Mouse (Mus musculus) ES-E14 (cell line): ENCODE measurements at regions not wholly inside any gene's neighbourhood (a gene's known extent, or its start where the extent isn't known, plus 50 kb on each side); places are given as distances from the start of the nearest gene placed in this dataset.
A peak's percentile ranks its signal among the peaks of the same experiment; 100 is the strongest.

Experiments used
- DNase-seq: peaks from one replicate; pipeline ENCODE4 v3.0.0-alpha.2; 2013; ENCODE audit warnings: low read depth, low spot score
- H3K27ac ChIP-seq: 2 replicates; pipeline ENCODE4 v1.5.1; 2012; ENCODE audit warnings: low read depth, mild to moderate bottlenecking, low read length, moderate library complexity, mixed read lengths; ENCODE audit not compliant: poor library complexity, insufficient read depth, severe bottlenecking
- H3K36me3 ChIP-seq: 2 replicates; pipeline ENCODE4 v1.6.1; 2012; ENCODE audit warnings: mild to moderate bottlenecking, low read length, moderate library complexity, mixed read lengths; ENCODE audit not compliant: control insufficient read depth, poor library complexity, insufficient read depth, severe bottlenecking
- H3K4me1 ChIP-seq, 2 experiments: fragments of 150-350 bp in 1 of 2; sonication (generic) in 1 of 2; 2 replicates each; pipeline ENCODE4 v1.6.1; 2012; ENCODE audit warnings: low read length in 2 of 2, mild to moderate bottlenecking in 1 of 2, mixed read lengths in 1 of 2; ENCODE audit not compliant: control insufficient read depth in 2 of 2, insufficient read depth in 2 of 2, poor library complexity in 1 of 2
- H3K4me3 ChIP-seq, 2 experiments: fragments of 150-350 bp in 1 of 2; sonication (generic) in 1 of 2; 2 replicates each; pipeline ENCODE4 v1.5.1; 2012; ENCODE audit warnings: low read length in 2 of 2, low read depth in 1 of 2, mild to moderate bottlenecking in 1 of 2, mixed read lengths in 1 of 2; ENCODE audit not compliant: insufficient read depth in 1 of 2, poor library complexity in 1 of 2, severe bottlenecking in 1 of 2
- H3K9ac ChIP-seq: 2 replicates; pipeline ENCODE4 v1.6.1; 2012; ENCODE audit warnings: low read depth, mild to moderate bottlenecking, low read length, mixed read lengths; ENCODE audit not compliant: poor library complexity, insufficient read depth, severe bottlenecking
- H3K9me3 ChIP-seq: fragments of 150-350 bp; sonication (generic); 2 replicates; pipeline ENCODE4 v1.6.1; 2012; ENCODE audit warnings: low read depth, mild to moderate bottlenecking, low read length; ENCODE audit not compliant: control insufficient read depth, insufficient read depth
- CHD2 ChIP-seq: IDR thresholded peaks from 2 replicates; pipeline ENCODE4 v1.6.1; 2014; ENCODE audit warnings: mild to moderate bottlenecking, low read depth, low read length, inconsistent platforms
- HCFC1 ChIP-seq: IDR thresholded peaks from 2 replicates; pipeline ENCODE4 v1.6.1; 2012; ENCODE audit warnings: low read length, inconsistent platforms, borderline replicate concordance; ENCODE audit not compliant: insufficient read depth
- MAFK ChIP-seq: IDR thresholded peaks from 2 replicates; pipeline ENCODE4 v1.6.1; 2014; ENCODE audit warnings: mild to moderate bottlenecking, low read depth, low read length, inconsistent platforms; ENCODE audit not compliant: insufficient read depth
- ZC3H11A ChIP-seq: IDR thresholded peaks from 2 replicates; pipeline ENCODE4 v1.6.1; 2012; ENCODE audit warnings: low read depth, mild to moderate bottlenecking, inconsistent platforms, low read length, borderline replicate concordance
- ZNF384 ChIP-seq: IDR thresholded peaks from 2 replicates; pipeline ENCODE4 v1.6.1; 2012; ENCODE audit warnings: low read depth, low read length, inconsistent platforms
- in situ Hi-C, 2 experiments: fragments of 600-800 bp; cut with MboI; formaldehyde crosslinking; loops; one replicate each; pipeline ENCODE4 v1.15.1; 2025; ENCODE audit warnings: low sequenced_read_pairs in 2 of 2, inconsistent platforms in 1 of 2; ENCODE audit not compliant: unreplicated experiment in 2 of 2

DNA sequence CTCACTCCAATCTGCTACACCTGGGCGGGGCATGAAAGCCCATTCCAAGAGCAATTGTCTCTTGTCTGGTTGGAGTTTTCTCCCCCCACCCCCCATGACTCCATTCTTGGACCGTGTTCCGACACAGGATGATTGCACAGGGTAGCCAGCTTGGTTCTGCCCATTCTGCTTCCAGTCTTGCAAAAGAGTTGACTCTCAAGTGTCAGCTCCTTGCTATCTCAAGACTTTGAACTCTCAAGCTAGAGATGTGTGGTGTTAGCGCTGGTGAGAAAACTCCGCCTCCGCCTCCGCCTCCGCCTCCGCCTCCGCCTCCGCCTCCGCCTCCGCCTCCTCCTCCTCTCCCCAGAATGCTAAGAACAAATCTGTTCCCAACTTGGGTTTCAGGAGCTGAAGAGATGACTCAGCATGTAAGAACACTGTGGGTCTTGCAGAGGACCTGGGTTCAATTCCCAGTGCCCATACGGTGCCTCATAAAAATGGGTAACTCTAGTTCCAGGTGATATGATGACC is 135.1 kb downstream of the Bcat1 start:
- no peak overlapping the region for H3K9ac ChIP-seq
- H3K36me3 ChIP-seq: no peaks in the 10 kb centered on the region
- H3K27ac ChIP-seq: no peak overlapping the region
- no peak for TF ChIP-seq CHD2
- TF ChIP-seq MAFK: peak; percentile 59; the same call in 1 of the 2 replicates
- TF ChIP-seq HCFC1: no peak
- TF ChIP-seq ZNF384: no peak
- no peak for TF ChIP-seq ZC3H11A
- peak overlapping the region in 1 of 2 experiments; percentile 54; a peak in 2 of 4 replicates for H3K4me3 ChIP-seq
- in situ Hi-C loops: no loop called here
- H3K9me3 ChIP-seq: no peaks in the 10 kb centered on the region
- H3K4me1 ChIP-seq: peaks cover 2 to 5% of the 10 kb centered on the region in 2 experiments; a peak in 1 of 4 replicates
- no peak for DNase-seq

DNA sequence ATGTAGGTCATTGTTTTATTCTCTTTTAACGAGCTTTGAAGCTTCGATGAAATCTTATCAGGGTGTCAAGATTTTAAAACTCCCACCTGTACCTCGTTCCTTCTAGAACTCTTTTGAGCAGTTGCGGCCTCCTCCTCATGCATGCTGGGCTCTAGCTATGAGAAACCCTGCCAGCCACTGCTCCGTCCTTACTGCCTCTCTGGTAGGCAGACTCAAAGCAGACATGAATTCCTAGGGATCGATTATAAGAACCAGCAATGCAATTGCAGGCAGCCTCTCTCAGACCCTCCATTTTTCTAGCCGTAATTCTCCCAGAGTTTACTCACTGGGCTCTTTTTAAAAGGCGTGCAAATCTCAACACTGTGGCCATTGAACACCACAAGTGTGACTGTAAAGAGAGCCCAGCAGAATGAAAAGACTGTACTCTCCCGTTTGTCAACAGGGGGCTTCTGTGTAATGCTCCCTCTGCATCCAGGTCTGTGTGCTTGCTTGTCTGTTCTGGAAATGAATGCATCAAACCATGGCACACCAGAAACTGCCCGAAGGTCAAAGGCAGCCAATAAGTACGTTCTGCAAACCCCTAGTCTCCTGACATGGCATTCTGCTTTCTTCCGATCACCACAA is 137.3 kb downstream of the Bcat1 start:
- Histone ChIP-seq H3K27ac (no peak overlapping the region), H3K36me3 (no peaks in the 10 kb centered on the region), H3K4me1 (peaks cover 2 to 8% of the 10 kb centered on the region in 2 experiments; a peak in 2 of 4 replicates), H3K9me3 (no peaks in the 10 kb centered on the region), H3K9ac (no peak overlapping the region), H3K4me3 (no peak overlapping the region)
- TF ChIP-seq HCFC1: no peak
- no peak for TF ChIP-seq CHD2
- no peak for TF ChIP-seq ZNF384
- in situ Hi-C loops: no loop called here
- DNase-seq: no peak

DNA sequence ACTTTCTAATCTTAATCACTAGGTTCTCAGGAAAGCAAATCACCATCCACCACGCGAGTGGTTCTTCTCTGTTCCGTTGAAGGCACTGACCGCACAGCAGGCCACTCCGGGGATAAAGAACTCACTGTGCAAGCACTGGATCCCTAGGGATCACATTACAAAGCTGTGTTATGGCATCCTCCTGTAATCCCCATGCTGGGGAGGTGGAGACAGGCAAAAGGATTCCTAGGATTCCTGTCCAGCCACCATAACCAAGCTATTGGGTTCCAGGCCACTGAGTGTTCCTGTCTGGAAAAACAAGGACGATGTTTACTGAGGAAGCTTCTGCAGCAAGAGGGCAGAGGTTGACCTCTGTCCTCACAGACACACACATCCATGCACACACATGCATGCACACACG is 138.8 kb downstream of the Bcat1 start:
- H3K9ac ChIP-seq: no peak overlapping the region
- in situ Hi-C loops: no loop called here
- H3K27ac ChIP-seq: no peak overlapping the region
- no peak overlapping the region for H3K4me3 ChIP-seq
- DNase-seq: no peak
- no peak for TF ChIP-seq ZC3H11A
- TF ChIP-seq ZNF384: no peak
- TF ChIP-seq HCFC1: no peak
- no peak for TF ChIP-seq MAFK
- TF ChIP-seq CHD2: no peak
- H3K4me1 ChIP-seq: peaks cover 2 to 8% of the 10 kb centered on the region in 2 experiments; a peak in 2 of 4 replicates
- no peaks in the 10 kb centered on the region for H3K9me3 ChIP-seq
- no peaks in the 10 kb centered on the region for H3K36me3 ChIP-seq

DNA sequence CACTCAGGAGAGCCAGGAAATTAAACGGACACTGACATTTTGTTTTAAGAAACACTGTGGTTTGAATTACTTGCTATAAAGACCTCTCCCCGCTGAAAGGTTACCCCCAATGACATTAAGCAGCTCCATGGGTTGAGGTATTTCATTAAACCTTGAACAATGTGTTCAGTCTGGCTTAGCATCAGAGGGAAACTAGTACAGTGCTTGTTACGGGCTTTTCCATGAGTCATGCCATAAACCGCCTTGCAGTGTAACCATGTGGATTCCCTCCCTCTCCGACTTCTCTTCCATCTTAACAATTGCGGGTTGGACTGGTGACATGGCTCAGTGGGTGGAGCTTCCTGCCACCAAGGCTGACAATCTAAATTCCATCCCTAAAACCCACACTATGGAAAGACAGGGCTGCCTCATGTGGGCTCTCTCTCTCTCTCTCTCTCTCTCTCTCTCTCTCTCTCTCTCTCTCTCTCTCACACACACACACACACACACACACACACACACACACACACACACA is 142.2 kb downstream of the Bcat1 start:
- no peaks in the 10 kb centered on the region for H3K36me3 ChIP-seq
- in situ Hi-C loops: no loop called here
- no peak overlapping the region for H3K9ac ChIP-seq
- H3K4me1 ChIP-seq: peaks cover 0 to 3% of the 10 kb centered on the region in 2 experiments; a peak in 2 of 4 replicates
- DNase-seq: no peak
- TF ChIP-seq CHD2 (no peak), ZNF384 (no peak), MAFK (no peak), HCFC1 (no peak), ZC3H11A (no peak)
- no peak overlapping the region for H3K4me3 ChIP-seq
- no peaks in the 10 kb centered on the region for H3K9me3 ChIP-seq
- H3K27ac ChIP-seq: no peak overlapping the region
